Mouse (Mus musculus): ENCODE results near the gene Gpr18. TPM values are rescaled to one million over a fixed set of nuclear protein-coding genes. Genes with fewer than 3 reads are reported as not detected.

Gene Gpr18
- polyA plus RNA-seq, 1 experiment from 2014 or later: 0.20 TPM

- 92% methylated on average over 6 of the region's 6 CpGs for WGBS
- Histone ChIP-seq H3K9ac (no peak overlapping the region), H3K9me3 (no peaks in the 10 kb centered on the region)
Observed at GRCm38 (mm10) chr14:121916311-121917094, 922 bp upstream of the Gpr18 start.

GRCm38 (mm10) chr14:121915143-121915542 lies 438 bp downstream of the Gpr18 start:
- H3K36me3 ChIP-seq: peaks cover 28% of the 10 kb centered on the region

More at GRCm38 (mm10) chr14:121916311-121917094, 922 bp upstream of the Gpr18 start:
- Histone ChIP-seq H3K27me3 (replicated peaks) (no peaks in the 10 kb centered on the region), H3K36me3 (peaks cover 23% of the 10 kb centered on the region), H3K4me3 (no peak overlapping the region), H3K4me1 (no peaks in the 10 kb centered on the region), H3K27ac (no peak overlapping the region), H3K4me2 (replicated peaks) (no peak overlapping the region)
- ATAC-seq (ENCODE audit: low FRiP score, low read depth): no peak

GRCm38 (mm10) chr14:121912501-121912900 lies 3.1 kb downstream of the Gpr18 start:
- WGBS: 94% methylated on average over 7 of the region's 7 CpGs
- Histone ChIP-seq H3K36me3 (peaks cover 41% of the 10 kb centered on the region), H3K4me3 (no peak overlapping the region)

More at GRCm38 (mm10) chr14:121915143-121915542, 438 bp downstream of the Gpr18 start:
- Histone ChIP-seq H3K4me2 (replicated peaks) (no peak overlapping the region), H3K27me3 (replicated peaks) (no peaks in the 10 kb centered on the region), H3K27ac (no peak overlapping the region), H3K4me1 (no peaks in the 10 kb centered on the region), H3K4me3 (no peak overlapping the region), H3K9me3 (no peaks in the 10 kb centered on the region), H3K9ac (no peak overlapping the region)
- no peak for ATAC-seq (ENCODE audit: low FRiP score, low read depth)
- 92% methylated on average over 5 of the region's 5 CpGs for WGBS

GRCm38 (mm10) chr14:121909868-121910267 lies 5.7 kb downstream of the Gpr18 start:
- H3K4me3 ChIP-seq: no peak overlapping the region
- 93% methylated on average over 6 of the region's 6 CpGs for WGBS

More at GRCm38 (mm10) chr14:121912501-121912900, 3.1 kb downstream of the Gpr18 start:
- no peak for ATAC-seq (ENCODE audit: low FRiP score, low read depth)
- H3K9ac ChIP-seq: no peak overlapping the region
- no peaks in the 10 kb centered on the region for H3K27me3 ChIP-seq (replicated peaks)
- H3K27ac ChIP-seq: no peak overlapping the region
- no peaks in the 10 kb centered on the region for H3K9me3 ChIP-seq
- no peak overlapping the region for H3K4me2 ChIP-seq (replicated peaks)
- no peaks in the 10 kb centered on the region for H3K4me1 ChIP-seq

GRCm38 (mm10) chr14:121906992-121907681 lies 8.4 kb downstream of the Gpr18 start:
- WGBS: 93% methylated on average over 11 of the region's 11 CpGs
- Histone ChIP-seq H3K4me3 (no peak overlapping the region), H3K27ac (no peak overlapping the region), H3K9ac (no peak overlapping the region), H3K4me1 (no peaks in the 10 kb centered on the region), H3K9me3 (no peaks in the 10 kb centered on the region), H3K4me2 (replicated peaks) (no peak overlapping the region), H3K27me3 (replicated peaks) (no peaks in the 10 kb centered on the region), H3K36me3 (peaks cover 38% of the 10 kb centered on the region)
- ATAC-seq (ENCODE audit: low FRiP score, low read depth): no peak

More at GRCm38 (mm10) chr14:121909868-121910267, 5.7 kb downstream of the Gpr18 start:
- no peaks in the 10 kb centered on the region for H3K9me3 ChIP-seq
- no peak overlapping the region for H3K4me2 ChIP-seq (replicated peaks)
- no peak for ATAC-seq (ENCODE audit: low FRiP score, low read depth)
- H3K4me1 ChIP-seq: no peaks in the 10 kb centered on the region
- H3K27me3 ChIP-seq (replicated peaks): no peaks in the 10 kb centered on the region
- H3K27ac ChIP-seq: no peak overlapping the region
- H3K9ac ChIP-seq: no peak overlapping the region
- peaks cover 43% of the 10 kb centered on the region for H3K36me3 ChIP-seq

- no peak overlapping the region for H3K4me3 ChIP-seq
- no peaks in the 10 kb centered on the region for H3K27me3 ChIP-seq (replicated peaks)
- WGBS: 85% methylated on average over 8 of the region's 8 CpGs
- H3K4me1 ChIP-seq: no peaks in the 10 kb centered on the region
- H3K27ac ChIP-seq: no peak overlapping the region
- no peak overlapping the region for H3K9ac ChIP-seq
- peaks cover 32% of the 10 kb centered on the region for H3K36me3 ChIP-seq
- H3K9me3 ChIP-seq: no peaks in the 10 kb centered on the region
- no peak for ATAC-seq (ENCODE audit: low FRiP score, low read depth)
- no peak overlapping the region for H3K4me2 ChIP-seq (replicated peaks)
Observed at GRCm38 (mm10) chr14:121906341-121906991, 9.1 kb downstream of the Gpr18 start.

- Histone ChIP-seq H3K9me3 (no peaks in the 10 kb centered on the region), H3K4me1 (no peaks in the 10 kb centered on the region), H3K27ac (no peak overlapping the region), H3K4me2 (replicated peaks) (no peak overlapping the region), H3K27me3 (replicated peaks) (no peaks in the 10 kb centered on the region), H3K9ac (no peak overlapping the region), H3K36me3 (peaks cover 24% of the 10 kb centered on the region), H3K4me3 (no peak overlapping the region)
- WGBS: 72% methylated on average over 3 of the region's 3 CpGs
- ATAC-seq (ENCODE audit: low FRiP score, low read depth): no peak
Observed at GRCm38 (mm10) chr14:121904754-121905153, 10.8 kb downstream of the Gpr18 start.

GRCm38 (mm10) chr14:121903381-121903876 lies 12.2 kb downstream of the Gpr18 start:
- no peak for ATAC-seq (ENCODE audit: low FRiP score, low read depth)
- Histone ChIP-seq H3K4me1 (no peaks in the 10 kb centered on the region), H3K9ac (no peak overlapping the region), H3K27ac (no peak overlapping the region), H3K4me3 (no peak overlapping the region), H3K36me3 (peaks cover 15% of the 10 kb centered on the region), H3K4me2 (replicated peaks) (no peak overlapping the region), H3K27me3 (replicated peaks) (no peaks in the 10 kb centered on the region), H3K9me3 (no peaks in the 10 kb centered on the region)
- WGBS: 90% methylated on average over 7 of the region's 7 CpGs

GRCm38 (mm10) chr14:121901511-121901910 lies 14.1 kb downstream of the Gpr18 start:
- no peak overlapping the region for H3K9ac ChIP-seq
- peaks cover 8% of the 10 kb centered on the region for H3K36me3 ChIP-seq
- no peak for ATAC-seq (ENCODE audit: low FRiP score, low read depth)
- 95% methylated on average over 6 of the region's 6 CpGs for WGBS
- no peak overlapping the region for H3K4me2 ChIP-seq (replicated peaks)
- no peaks in the 10 kb centered on the region for H3K9me3 ChIP-seq
- H3K27ac ChIP-seq: no peak overlapping the region
- no peaks in the 10 kb centered on the region for H3K27me3 ChIP-seq (replicated peaks)
- no peak overlapping the region for H3K4me3 ChIP-seq
- H3K4me1 ChIP-seq: no peaks in the 10 kb centered on the region

- Histone ChIP-seq H3K9ac (no peak overlapping the region), H3K4me1 (no peaks in the 10 kb centered on the region), H3K36me3 (no peaks in the 10 kb centered on the region), H3K9me3 (no peaks in the 10 kb centered on the region), H3K4me2 (replicated peaks) (no peak overlapping the region), H3K4me3 (no peak overlapping the region), H3K27ac (no peak overlapping the region), H3K27me3 (replicated peaks) (no peaks in the 10 kb centered on the region)
- ATAC-seq (ENCODE audit: low FRiP score, low read depth): no peak
- WGBS: 89% methylated on average over 3 of the region's 3 CpGs
Observed at GRCm38 (mm10) chr14:121899071-121899470, 16.5 kb downstream of the Gpr18 start.

- Histone ChIP-seq H3K4me3 (no peak overlapping the region), H3K9me3 (no peaks in the 10 kb centered on the region), H3K4me1 (no peaks in the 10 kb centered on the region), H3K36me3 (no peaks in the 10 kb centered on the region), H3K9ac (no peak overlapping the region), H3K27me3 (replicated peaks) (no peaks in the 10 kb centered on the region), H3K4me2 (replicated peaks) (no peak overlapping the region), H3K27ac (no peak overlapping the region)
- 92% methylated on average over 11 of the region's 11 CpGs for WGBS
- ATAC-seq (ENCODE audit: low FRiP score, low read depth): no peak
Observed at GRCm38 (mm10) chr14:121898509-121898908, 17.1 kb downstream of the Gpr18 start.

GRCm38 (mm10) chr14:121897773-121898172 lies 17.8 kb downstream of the Gpr18 start:
- H3K4me1 ChIP-seq: no peaks in the 10 kb centered on the region
- H3K36me3 ChIP-seq: no peaks in the 10 kb centered on the region
- no peak overlapping the region for H3K4me3 ChIP-seq
- no peaks in the 10 kb centered on the region for H3K9me3 ChIP-seq
- H3K9ac ChIP-seq: no peak overlapping the region
- H3K27ac ChIP-seq: no peak overlapping the region
- H3K4me2 ChIP-seq (replicated peaks): no peak overlapping the region
- no peak for ATAC-seq (ENCODE audit: low FRiP score, low read depth)
- WGBS: 82% methylated on average over 2 of the region's 2 CpGs
- no peaks in the 10 kb centered on the region for H3K27me3 ChIP-seq (replicated peaks)

Data from neural tube, embryonic 12.5 days (tissue).